Mouse (Mus musculus) lung, adult 2 months (tissue): ENCODE measurements around the gene Ubash3b. TPM values are rescaled to one million over a fixed set of nuclear protein-coding genes. Genes with fewer than 3 reads are reported as not detected.

ENCODE experiments used
- DNase-seq: peaks from one replicate; pipeline ENCODE4 v3.0.0; 2022
- H3K4me1 ChIP-seq: fragments of 200-500 bp; 2 replicates; pipeline ENCODE4 v1.6.1; 2011; ENCODE audit warnings: low read length; ENCODE audit not compliant: control insufficient read depth, insufficient read depth
- H3K4me3 ChIP-seq: fragments of 200-500 bp; replicated peaks from 2 replicates; pipeline ENCODE3; 2011; ENCODE audit warnings: low read depth, mild to moderate bottlenecking, control low read depth, low read length; ENCODE audit errors: extremely low read depth
- CTCF ChIP-seq: fragments of 200-500 bp; IDR thresholded peaks from 2 replicates; pipeline ENCODE4 v1.5.1; 2011; ENCODE audit warnings: mild to moderate bottlenecking, low read length, control low read depth; ENCODE audit not compliant: insufficient read depth
- POLR2A ChIP-seq: fragments of 200-500 bp; IDR thresholded peaks from 2 replicates; pipeline ENCODE4 v1.6.1; 2011; ENCODE audit warnings: low read depth, mild to moderate bottlenecking, control low read depth, low read length, borderline replicate concordance; ENCODE audit errors: extremely low read depth
- WGBS: fragments of 180-500 bp; shearing (Covaris S2); methylation state at CpG from one replicate; pipeline ENCODE4 v1.1.7; 2018; 5-methylcytosine and 5-hydroxymethylcytosine counted together
- polyA plus RNA-seq: library from polyadenylated mRNA; depleted of rRNA; stranded (reverse); fragments of >200 nt; gene quantifications from 2 replicates; pipeline ENCODE4 v1.2.3, GENCODE M21; 2012

Gene Ubash3b
- polyA plus RNA-seq, 1 experiment, result 5.4 TPM

DNA sequence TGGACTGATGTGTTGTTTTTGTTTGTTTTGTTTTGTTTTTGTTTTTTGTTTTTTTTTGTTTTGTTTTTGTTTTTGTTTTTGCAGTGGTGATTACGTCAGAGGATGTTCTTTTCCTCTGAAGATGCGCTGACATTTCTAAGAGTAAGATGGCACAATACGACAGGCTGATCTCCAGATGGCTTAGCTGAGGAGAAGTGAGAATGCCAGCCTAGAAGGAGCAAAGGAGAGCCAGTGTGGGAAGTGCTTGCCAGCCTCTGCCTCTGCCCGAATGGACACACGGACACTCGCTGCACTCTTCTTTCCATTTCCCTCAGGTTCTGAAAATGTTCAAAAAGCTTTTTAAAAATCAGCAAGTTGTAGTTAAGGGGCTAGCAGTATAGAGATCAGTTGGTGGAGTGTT, 6.7 kb upstream of the Ubash3b start:
- no peak for DNase-seq
- Histone ChIP-seq H3K4me3 (no peak overlapping the region), H3K4me1 (no peaks in the 10 kb centered on the region)
- no peak for TF ChIP-seq POLR2A
- TF ChIP-seq CTCF, result no peak
- 89% methylated on average over 6 of the region's 6 CpGs for WGBS

DNA sequence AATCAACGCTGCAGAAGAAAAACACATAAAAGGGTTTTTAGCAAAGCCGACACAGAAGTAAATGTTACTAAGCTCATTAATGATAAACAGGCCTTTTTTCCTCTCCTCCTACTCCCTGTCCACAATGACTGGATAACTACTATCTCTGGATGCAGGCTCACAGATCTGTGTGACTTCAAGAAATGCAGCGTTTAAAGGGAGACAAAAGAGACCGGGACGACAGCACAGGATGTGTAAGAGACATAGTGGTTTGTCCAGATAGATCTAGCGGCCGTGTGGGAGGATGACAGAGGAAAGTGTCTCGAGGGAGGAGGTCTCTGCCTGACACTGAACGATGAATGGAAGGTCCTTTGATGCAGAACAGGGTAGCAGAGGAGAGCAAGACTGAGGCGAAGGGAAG, 5.4 kb upstream of the Ubash3b start:
- H3K4me3 ChIP-seq, result no peak overlapping the region
- no peaks in the 10 kb centered on the region for H3K4me1 ChIP-seq
- whole genome bisulfite sequencing, result 42% methylated on average over 9 of the region's 10 CpGs
- no peak for TF ChIP-seq CTCF
- TF ChIP-seq POLR2A, result no peak
- DNase-seq, result no peak

DNA sequence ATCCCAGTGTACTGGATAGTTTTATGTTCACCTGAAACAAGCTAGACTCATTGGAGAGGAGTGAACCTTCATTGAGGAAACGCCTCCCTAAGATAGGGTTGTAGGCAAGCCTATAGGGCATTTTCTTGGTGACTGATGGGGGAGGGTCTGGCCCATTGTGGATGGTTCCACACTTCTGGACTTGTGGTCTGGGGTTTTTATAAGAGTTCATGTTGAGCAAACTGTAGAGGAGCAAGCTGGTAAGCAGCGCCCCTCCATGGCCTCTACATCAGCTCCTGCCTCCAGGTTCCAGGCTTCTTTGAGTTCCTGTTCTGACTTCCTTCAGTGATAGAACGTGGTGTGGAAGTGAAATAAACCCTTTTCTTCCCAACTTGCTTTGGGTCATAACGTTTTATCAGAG, 866 bp upstream of the Ubash3b start:
- Histone ChIP-seq H3K4me3 (no peak overlapping the region), H3K4me1 (no peaks in the 10 kb centered on the region)
- no peak for DNase-seq
- no peak for TF ChIP-seq CTCF
- no peak for TF ChIP-seq POLR2A
- WGBS, result 69% methylated on average over 4 of the region's 4 CpGs

DNA sequence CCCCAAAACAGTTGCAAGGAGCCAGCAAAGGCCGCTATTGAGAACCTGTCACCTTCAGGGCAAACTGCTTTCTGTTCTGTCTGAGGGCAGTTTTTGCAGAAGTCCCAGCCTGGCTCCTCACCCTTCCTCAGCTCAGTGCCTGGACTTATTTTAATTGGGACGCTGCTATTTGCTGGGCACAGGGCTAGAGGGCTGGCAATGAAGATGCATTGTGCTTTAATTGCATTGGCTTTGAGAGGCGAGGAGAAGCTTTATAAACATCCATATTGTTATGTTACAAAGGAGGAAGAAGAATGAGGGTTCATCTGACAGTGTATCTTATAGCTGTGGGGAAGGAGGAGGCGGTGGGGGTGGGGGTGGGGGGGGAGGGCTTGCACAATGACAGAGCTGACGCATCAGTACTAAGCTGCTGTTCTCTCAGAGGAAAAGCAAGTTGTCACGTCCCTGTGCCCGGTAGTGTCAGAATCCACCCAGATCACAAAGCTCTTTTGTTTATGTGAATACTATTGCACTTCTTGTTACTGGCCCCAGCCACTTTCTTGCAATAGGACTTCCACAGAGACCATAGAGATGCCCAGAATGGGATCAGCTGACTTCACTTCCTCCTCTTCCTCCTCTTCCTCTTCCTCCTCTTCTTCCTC, 841 bp downstream of the Ubash3b start:
- WGBS, result 28% methylated on average over 7 of the region's 7 CpGs
- Histone ChIP-seq H3K4me3 (no peak overlapping the region), H3K4me1 (no peaks in the 10 kb centered on the region)
- no peak for TF ChIP-seq CTCF
- DNase-seq, result no peak

DNA sequence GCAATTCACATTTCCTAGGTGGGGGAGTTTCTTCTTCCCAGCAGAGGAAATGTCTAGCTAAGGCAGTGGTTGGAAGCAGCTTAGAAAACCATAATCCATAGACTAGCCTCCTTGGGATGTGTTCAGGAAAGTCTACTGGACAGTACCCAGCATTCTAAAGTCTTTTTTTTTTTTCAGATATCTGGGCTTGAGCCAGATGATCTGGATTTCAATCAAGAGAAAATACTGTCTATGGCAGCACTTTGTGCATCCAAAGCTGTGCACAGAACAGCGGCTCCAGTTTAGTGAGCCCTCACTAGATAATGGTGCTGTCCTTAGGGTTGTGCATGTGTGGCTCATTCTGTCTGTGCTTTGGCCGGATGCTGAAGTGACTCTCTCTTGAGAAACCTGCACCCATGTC, 2.3 kb downstream of the Ubash3b start:
- 87% methylated on average over 2 of the region's 2 CpGs for WGBS
- Histone ChIP-seq H3K4me1 (no peaks in the 10 kb centered on the region), H3K4me3 (no peak overlapping the region)
- DNase-seq, result no peak
- TF ChIP-seq POLR2A (no peak), CTCF (no peak)

DNA sequence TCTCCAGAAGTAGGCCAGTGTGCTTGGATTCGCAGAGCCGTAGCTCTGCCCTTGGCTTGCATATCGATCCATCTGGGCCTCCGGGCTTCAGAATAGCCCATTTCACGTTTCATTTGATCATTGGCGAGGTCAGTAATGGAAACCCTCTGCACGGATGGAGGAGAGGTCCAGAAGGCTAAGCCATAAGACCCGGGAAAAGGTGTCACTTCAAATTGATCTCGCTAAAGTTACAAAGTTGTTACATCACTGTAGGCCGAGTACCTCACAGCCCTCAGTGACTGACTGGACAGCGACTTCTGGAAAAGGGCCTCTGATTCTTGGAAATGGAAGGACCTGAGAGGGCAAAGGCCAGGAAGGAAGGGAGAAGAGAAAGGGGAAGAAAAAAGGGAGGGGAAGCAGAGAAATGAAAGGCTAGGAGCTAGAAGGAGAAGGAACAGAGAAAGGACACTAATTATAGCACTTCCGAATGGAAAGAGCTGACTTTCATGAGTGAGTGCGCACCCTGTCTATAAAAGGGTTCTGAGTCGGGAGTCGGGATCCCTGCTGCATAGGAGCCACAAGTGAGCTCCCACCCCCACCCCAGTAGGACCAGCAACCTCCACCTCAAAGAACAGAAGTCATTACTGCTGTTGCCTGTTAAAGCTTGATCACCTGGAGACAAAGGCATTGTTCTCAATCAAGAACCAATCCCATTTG, 3.5 kb downstream of the Ubash3b start:
- Histone ChIP-seq H3K4me3 (no peak overlapping the region), H3K4me1 (no peaks in the 10 kb centered on the region)
- WGBS, result 29% methylated on average over 15 of the region's 15 CpGs
- DNase-seq, result no peak
- TF ChIP-seq POLR2A (no peak), CTCF (no peak)

DNA sequence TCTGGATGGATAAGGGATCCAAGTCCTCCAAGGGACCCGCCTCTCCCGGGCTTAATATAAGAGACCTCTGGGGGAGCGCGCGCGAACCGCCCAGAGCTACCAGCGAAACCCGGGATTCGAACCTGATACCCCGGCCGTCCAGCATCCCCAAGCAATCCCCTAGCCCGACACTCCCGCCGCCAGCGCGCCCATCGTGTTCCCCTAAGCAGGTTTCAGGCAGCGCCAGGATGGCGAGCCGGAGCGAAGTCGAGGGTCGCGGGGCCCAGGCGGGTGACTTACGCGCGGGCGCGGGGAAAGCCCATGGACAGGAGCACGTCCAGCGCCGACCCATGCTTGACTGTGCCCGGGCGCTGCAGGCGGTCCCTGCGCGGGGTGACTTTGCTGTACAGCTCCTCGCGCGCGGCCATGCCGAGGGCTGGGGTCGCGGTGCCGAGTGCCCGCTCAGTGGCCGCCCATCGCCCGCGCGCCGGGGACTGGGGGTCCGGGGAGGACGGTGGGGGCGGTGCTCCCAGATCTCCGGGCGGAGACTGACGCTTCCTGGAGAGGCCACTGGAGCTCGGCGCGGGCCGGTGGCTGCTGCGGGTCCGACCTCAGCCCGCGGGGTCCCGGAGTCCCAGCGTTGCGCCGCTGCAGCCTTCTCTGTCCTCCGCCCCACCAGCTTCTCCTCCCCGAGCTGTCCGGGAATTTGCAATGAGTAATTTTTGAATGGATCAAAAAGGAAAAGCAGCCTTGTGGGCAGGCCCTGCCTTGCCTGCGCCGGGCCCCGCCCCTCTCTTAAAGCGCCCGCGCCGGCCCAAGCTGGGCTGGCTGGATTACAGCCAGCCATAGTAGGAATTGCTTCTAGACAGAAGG, 4.3 kb downstream of the Ubash3b start:
- TF ChIP-seq POLR2A, result 0 out of 2 replicates have a peak, but pooled peaks have one; percentile 28
- no peak for TF ChIP-seq CTCF
- H3K4me3 ChIP-seq, result peak overlapping the region; percentile 86
- WGBS, result under 1% methylated on average over 82 of the region's 82 CpGs
- no peaks in the 10 kb centered on the region for H3K4me1 ChIP-seq
- DNase-seq, result peak; percentile 67

DNA sequence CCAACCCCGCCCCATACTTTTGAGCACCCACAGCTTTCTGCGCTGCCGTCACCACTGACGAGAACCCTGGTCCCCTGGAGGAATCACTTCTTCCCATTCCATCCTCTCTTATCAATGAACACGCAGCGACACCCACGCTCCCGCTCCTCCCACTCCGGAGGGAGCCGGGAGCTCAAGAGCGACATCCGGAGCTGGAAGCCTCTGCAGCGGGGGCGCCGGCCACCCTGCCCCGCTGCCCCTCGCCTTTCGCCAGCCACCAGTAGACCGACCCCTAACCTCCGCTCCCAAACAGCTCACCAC, 4.8 kb downstream of the Ubash3b start:
- WGBS, result 2% methylated on average over 20 of the region's 20 CpGs
- H3K4me1 ChIP-seq, result no peaks in the 10 kb centered on the region
- peak overlapping the region; percentile 86 for H3K4me3 ChIP-seq
- no peak for DNase-seq
- no peak for TF ChIP-seq POLR2A
- no peak for TF ChIP-seq CTCF

DNA sequence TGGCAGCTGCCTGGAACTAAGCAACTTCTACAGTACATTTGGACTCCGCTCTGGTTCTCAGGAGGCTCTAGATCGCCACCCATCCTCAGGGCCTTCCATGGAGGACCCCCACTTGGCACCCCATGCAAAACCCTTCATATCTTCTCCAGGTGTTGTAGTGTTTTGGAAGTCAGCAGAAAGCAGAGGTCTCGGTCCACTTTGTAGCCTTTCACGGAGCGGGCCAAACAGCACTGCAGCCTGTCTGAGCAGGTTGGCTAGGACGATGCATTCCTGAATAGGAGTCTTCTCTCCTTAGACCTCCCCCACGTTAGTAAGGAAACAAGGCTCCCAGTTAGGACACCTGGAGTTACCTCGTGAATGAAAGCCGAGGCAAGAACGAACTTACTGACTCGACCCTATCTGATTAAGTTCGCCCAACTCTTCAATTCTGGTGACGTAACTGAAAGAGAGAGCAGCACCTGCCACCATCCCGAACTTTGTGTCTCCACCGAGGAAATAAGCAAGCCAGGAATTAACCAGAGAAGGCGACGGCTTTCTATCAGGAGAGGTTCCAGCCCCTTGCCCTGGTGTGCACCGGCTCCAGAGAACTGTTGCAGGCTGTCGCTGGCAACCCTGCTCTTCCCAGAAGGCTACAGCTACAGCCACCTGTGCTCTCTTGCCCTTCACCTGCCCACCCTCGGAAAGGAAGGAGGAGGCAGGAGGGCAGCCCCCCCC, 5.3 kb downstream of the Ubash3b start:
- WGBS, result 54% methylated on average over 20 of the region's 20 CpGs

More for the DNA sequence above, 5.3 kb downstream of the Ubash3b start:
- Histone ChIP-seq H3K4me3 (no peak overlapping the region), H3K4me1 (no peaks in the 10 kb centered on the region)
- TF ChIP-seq CTCF (no peak), POLR2A (no peak)
- no peak for DNase-seq
